30 mouse cellular contexts compared by ENCODE assay signal in the genomic region with DNA sequence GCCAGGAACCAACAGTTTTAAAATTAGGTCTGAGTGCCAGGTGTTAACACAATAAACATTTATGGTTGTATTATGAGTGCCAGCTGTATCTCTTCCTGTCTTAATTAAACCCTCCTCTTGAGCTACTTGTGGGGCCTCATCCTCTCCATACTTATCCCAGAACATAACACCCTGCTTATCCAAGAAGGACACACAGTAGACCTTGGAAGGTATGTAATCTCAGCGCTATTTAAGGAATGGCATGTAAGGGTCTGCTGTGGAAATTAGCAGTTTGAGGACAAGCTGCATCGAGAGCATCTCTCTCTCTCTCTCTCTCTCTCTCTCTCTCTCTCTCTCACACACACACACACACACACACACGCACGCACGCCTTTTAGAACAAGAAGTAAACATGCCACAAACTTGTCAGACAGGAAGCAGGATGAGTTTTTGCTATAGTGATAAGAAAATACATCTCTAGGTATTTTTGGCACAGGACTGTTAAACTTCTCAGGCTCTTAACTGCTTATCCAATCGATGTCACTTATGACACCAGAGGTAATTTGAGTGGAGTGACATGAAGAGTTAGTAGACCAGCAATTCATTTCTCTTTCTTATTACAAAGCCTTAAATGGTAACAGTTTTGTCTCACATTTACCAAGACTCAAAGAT.
DNase-seq lines count a peak whose midpoint lies in the region; ATAC-seq lines count a peak whose summit lies in the region.
"Had no signal": no experiment of that assay in that cellular context is flagged by ENCODE, and none has a peak within 500 bp of the region (broad histone marks: within the 10 kb centered on the region; RNA-seq: fewer than 3 reads in every experiment).

No protein-coding gene starts in this region.

- no peak overlapping the region for H3K4me3 ChIP-seq in heart, embryonic 10.5 days
- H3K4me3 ChIP-seq in heart, embryonic 13.5 days, result no peak overlapping the region
- H3K4me3 ChIP-seq in heart, embryonic 16.5 days (ENCODE audit: low read length), result no peak overlapping the region
- H3K4me3 ChIP-seq: embryonic facial prominence, embryonic 10.5 days; embryonic facial prominence, embryonic 13.5 days; erythroblast, embryonic 14.5 days; forebrain, embryonic 12.5 days; forebrain, embryonic 15.5 days; hindbrain, embryonic 10.5 days; hindbrain, embryonic 13.5 days; intestine, embryonic 15.5 days; kidney, embryonic 15.5 days had no signal

- H3K4me1 ChIP-seq in heart, embryonic 10.5 days, result peaks cover 10% of the 10 kb centered on the region; the same call in 1 of the 2 replicates
- H3K4me1 ChIP-seq in heart, embryonic 13.5 days, result peaks cover 25% of the 10 kb centered on the region
- H3K4me1 ChIP-seq in heart, embryonic 16.5 days (ENCODE audit: control insufficient read depth, insufficient read depth, low read length), result peaks cover 5% of the 10 kb centered on the region
- H3K4me1 ChIP-seq: embryonic facial prominence, embryonic 10.5 days; embryonic facial prominence, embryonic 13.5 days; forebrain, embryonic 12.5 days; forebrain, embryonic 15.5 days; hindbrain, embryonic 10.5 days; hindbrain, embryonic 13.5 days; intestine, embryonic 15.5 days; kidney, embryonic 15.5 days had no signal

- ATAC-seq in heart, embryonic 13.5 days (ENCODE audit: extremely low read depth, insufficient number of reproducible peaks, low FRiP score, low TSS enrichment), result peak; percentile 63; the same call in 1 of the 2 replicates
- ATAC-seq in heart, embryonic 16.5 days (replicated peaks; ENCODE audit: extremely low read depth, insufficient read depth, low FRiP score), result peak; percentile 94
- ATAC-seq: activated CD4-positive, CD25-positive, alpha-beta regulatory T cell, adult 4 months; CD4-positive, CD25-positive, alpha-beta regulatory T cell, adult 4 months; forebrain, embryonic 15.5 days; hindbrain, embryonic 16.5 days; intestine, embryonic 15.5 days had no signal

- DNase-seq in heart, embryonic 10.5 days (ENCODE audit: low spot score), result peak; percentile 75
- no peak for DNase-seq in heart, postnatal 36 days
- no peak for DNase-seq in heart, postnatal 4 days
- no peak for DNase-seq in heart, postnatal 25 days (ENCODE audit: low spot score)
- DNase-seq in frontal cortex, postnatal 36 days (ENCODE audit: low spot score in 2 of 2), result no peak
- DNase-seq: adrenal gland, adult 8-10 months; adrenal gland, postnatal 25 days; cerebellum, adult 11-12 months; cerebellum, adult 8-10 months; cerebellum, postnatal 10 days; cerebellum, postnatal 36 days; embryo, embryonic 11 days; gastrocnemius, postnatal 10 days; gastrocnemius, postnatal 36 days; kidney, adult 11 months; kidney, adult 8-10 months had no signal

- no peaks in the 10 kb centered on the region for H3K36me3 ChIP-seq in heart, embryonic 10.5 days
- no peaks in the 10 kb centered on the region for H3K36me3 ChIP-seq in heart, embryonic 13.5 days
- H3K36me3 ChIP-seq in heart, embryonic 16.5 days (ENCODE audit: control insufficient read depth, insufficient read depth), result no peaks in the 10 kb centered on the region
- H3K36me3 ChIP-seq: embryonic facial prominence, embryonic 10.5 days; embryonic facial prominence, embryonic 13.5 days; forebrain, embryonic 12.5 days; forebrain, embryonic 15.5 days; hindbrain, embryonic 10.5 days; hindbrain, embryonic 13.5 days; intestine, embryonic 15.5 days; kidney, embryonic 15.5 days had no signal

- 36% methylated on average over 6 of the region's 6 CpGs for WGBS in heart, embryonic 10.5 days
- 17% methylated on average over 6 of the region's 6 CpGs for WGBS in heart, embryonic 13.5 days
- WGBS in heart, embryonic 16.5 days, result 30% methylated on average over 6 of the region's 6 CpGs

- peak overlapping the region; percentile 64 for H3K27ac ChIP-seq in heart, embryonic 10.5 days
- peak overlapping the region; percentile 77 for H3K27ac ChIP-seq in heart, embryonic 13.5 days (replicated peaks)
- H3K27ac ChIP-seq in heart, embryonic 16.5 days (ENCODE audit: low read length), result peak overlapping the region; percentile 66
- H3K27ac ChIP-seq: embryonic facial prominence, embryonic 10.5 days; embryonic facial prominence, embryonic 13.5 days; forebrain, embryonic 12.5 days; forebrain, embryonic 15.5 days; hindbrain, embryonic 10.5 days; hindbrain, embryonic 13.5 days; intestine, embryonic 15.5 days; kidney, embryonic 15.5 days had no signal

- intact Hi-C loops in heart, postnatal 36 days (cut with DNase I), result no loop called here
- intact Hi-C loops in heart, postnatal 25 days (cut with DNase I), result no loop called here

- H3K9me3 ChIP-seq in heart, embryonic 10.5 days, result no peaks in the 10 kb centered on the region
- no peaks in the 10 kb centered on the region for H3K9me3 ChIP-seq in heart, embryonic 13.5 days
- H3K9me3 ChIP-seq in heart, embryonic 16.5 days (replicated peaks; ENCODE audit: control insufficient read depth, low read length), result no peaks in the 10 kb centered on the region
- H3K9me3 ChIP-seq: embryonic facial prominence, embryonic 10.5 days; embryonic facial prominence, embryonic 13.5 days; forebrain, embryonic 12.5 days; forebrain, embryonic 15.5 days; hindbrain, embryonic 10.5 days; hindbrain, embryonic 13.5 days; intestine, embryonic 15.5 days; kidney, embryonic 15.5 days had no signal

- peak overlapping the region; percentile 33 for H3K4me2 ChIP-seq in heart, embryonic 13.5 days
- H3K4me2 ChIP-seq in heart, embryonic 16.5 days (ENCODE audit: low read depth, low read length), result 0 out of 2 replicates have a peak overlapping the region, but pooled peaks have one; percentile 6
- H3K4me2 ChIP-seq: embryonic facial prominence, embryonic 13.5 days; forebrain, embryonic 12.5 days; forebrain, embryonic 15.5 days; hindbrain, embryonic 13.5 days; intestine, embryonic 15.5 days; kidney, embryonic 15.5 days had no signal

- H3K27me3 ChIP-seq in heart, embryonic 10.5 days (ENCODE audit: insufficient read depth, poor library complexity, severe bottlenecking), result no peaks in the 10 kb centered on the region
- H3K27me3 ChIP-seq in heart, embryonic 13.5 days (replicated peaks), result no peaks in the 10 kb centered on the region
- H3K27me3 ChIP-seq in heart, embryonic 16.5 days (ENCODE audit: control insufficient read depth, insufficient read depth, low read length), result no peaks in the 10 kb centered on the region
- H3K27me3 ChIP-seq: embryonic facial prominence, embryonic 13.5 days; forebrain, embryonic 12.5 days; forebrain, embryonic 15.5 days; hindbrain, embryonic 13.5 days; intestine, embryonic 15.5 days; kidney, embryonic 15.5 days had no signal

- H3K9ac ChIP-seq in heart, embryonic 13.5 days, result no peak overlapping the region
- no peak overlapping the region for H3K9ac ChIP-seq in heart, embryonic 16.5 days (ENCODE audit: low read length)
- H3K9ac ChIP-seq: embryonic facial prominence, embryonic 13.5 days; forebrain, embryonic 12.5 days; forebrain, embryonic 15.5 days; hindbrain, embryonic 13.5 days; intestine, embryonic 15.5 days; kidney, embryonic 15.5 days had no signal
